Mouse (Mus musculus) embryonic fibroblast, embryonic 13.5 days (primary cell): ENCODE measurements around the gene Slc17a8.

ENCODE experiments used
- CTCF ChIP-seq: IDR thresholded peaks from 2 replicates; pipeline ENCODE4 v1.5.1; 2011; ENCODE audit warnings: mild to moderate bottlenecking, control low read depth, low read length, moderate library complexity, borderline replicate concordance; ENCODE audit not compliant: insufficient read depth
- POLR2A ChIP-seq: IDR thresholded peaks from 2 replicates; pipeline ENCODE4 v1.6.1; 2011; ENCODE audit warnings: low read depth, mild to moderate bottlenecking, control low read depth, low read length, moderate library complexity

DNA sequence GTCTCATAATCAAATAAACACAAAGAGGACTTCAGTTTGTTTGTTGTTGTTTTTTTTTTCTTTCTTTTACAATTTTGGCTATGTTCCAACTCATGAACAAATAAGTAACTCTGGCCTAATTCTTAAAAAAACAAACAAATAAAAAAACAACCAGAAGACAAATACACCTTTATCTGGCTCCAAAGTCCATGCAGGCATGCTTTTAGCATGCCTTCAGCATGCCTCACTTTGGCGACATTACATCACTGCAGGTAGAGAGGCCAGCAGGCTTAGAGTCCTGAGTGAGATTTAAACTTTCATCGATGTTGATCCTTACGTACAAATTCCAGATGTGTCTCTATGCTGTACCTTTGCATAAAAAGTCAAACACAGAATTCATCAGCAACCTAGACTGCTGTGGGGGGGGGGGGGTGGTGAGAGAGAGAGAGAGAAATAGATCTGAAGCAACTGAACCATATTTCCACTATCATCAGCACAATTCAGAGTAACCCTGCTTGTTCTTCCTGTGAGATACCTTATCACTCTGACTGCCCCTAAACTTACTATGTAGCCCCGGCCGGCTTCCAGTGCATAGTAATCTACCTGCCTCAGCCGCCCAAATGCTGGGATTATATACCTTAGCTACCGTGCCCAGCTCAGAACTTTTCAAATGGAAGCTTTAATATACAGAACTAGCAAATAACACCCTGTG lies 12.8 kb upstream of the Slc17a8 start:
- TF ChIP-seq POLR2A: no peak
- TF ChIP-seq CTCF: no peak
